Mouse (Mus musculus) left cerebral cortex, postnatal 14 days (tissue): Measurements from ENCODE around the gene Krtap5-3. TPM values are rescaled to one million over a fixed set of nuclear protein-coding genes. Genes with fewer than 3 reads are reported as not detected.

Source experiments
- DNase-seq, 2 experiments: peaks; one replicate each; pipeline ENCODE4 v3.0.0; 2021 to 2022; ENCODE audit warnings: low spot score in 2 of 2, mixed read lengths in 1 of 2
- intact Hi-C: fragments of 180-260 bp; cut with DNase I; formaldehyde crosslinking; loops from one replicate; pipeline ENCODE4 v1.15.1; 2025
- total RNA-seq, 2 experiments: library from RNA; stranded (reverse); gene quantifications; 2 replicates each; pipeline ENCODE4 v1.2.3; 2021

Gene Krtap5-3
- total RNA-seq, 2 experiments from 2014 or later = not detected

- intact Hi-C loops = loop anchor here (10.0 kb wide), 1 partner anchor 105 kb away; the partner anchor contains the start of gene Gm45337
- peak; percentile 9 to 55 for DNase-seq
Observed at GRCm38 (mm10) chr7:142249824-142250223, 48.7 kb downstream of the Krtap5-3 start.

Other genes with a start within 250 kb of the Krtap5-3 start
- gene Mob2, start 140.3 kb upstream of the Krtap5-3 start, total RNA-seq = 10 to 100 TPM; 26.4 to 31.7 TPM
- 100 to 1,000 TPM; 154 to 171 TPM for gene Dusp8, start 105.5 kb upstream of the Krtap5-3 start, total RNA-seq
- gene Gm45618, start 80.6 kb upstream of the Krtap5-3 start, total RNA-seq = not detected
- not detected for gene Gm39115, start 65.3 kb upstream of the Krtap5-3 start, total RNA-seq
- gene Gm45337, start 56.8 kb upstream of the Krtap5-3 start, total RNA-seq = not detected
- gene Gm29735, start 44.3 kb upstream of the Krtap5-3 start, total RNA-seq = not detected
- not detected for gene Gm4553, start 35.6 kb upstream of the Krtap5-3 start, total RNA-seq
- gene Krtap5-2, start 25.4 kb upstream of the Krtap5-3 start, total RNA-seq = not detected
- gene Gm10153, start 11.0 kb upstream of the Krtap5-3 start, total RNA-seq = not detected
- gene Gm7579, start 10.5 kb downstream of the Krtap5-3 start, total RNA-seq = not detected
- gene Krtap5-5, start 28.6 kb downstream of the Krtap5-3 start, total RNA-seq = not detected
- not detected for gene Gm40460, start 39.7 kb downstream of the Krtap5-3 start, total RNA-seq
- gene Gm2431, start 57.0 kb downstream of the Krtap5-3 start, total RNA-seq = not detected
- gene Gm4559, start 73.0 kb downstream of the Krtap5-3 start, total RNA-seq = not detected
- not detected for gene Krtap5-1, start 95.8 kb downstream of the Krtap5-3 start, total RNA-seq
- not detected for gene Krtap5-4, start 102.2 kb downstream of the Krtap5-3 start, total RNA-seq
- gene Ifitm10, start 172.4 kb downstream of the Krtap5-3 start, total RNA-seq = 10 to 100 TPM; 22.3 to 24.9 TPM
- gene Gm49369, start 181.3 kb downstream of the Krtap5-3 start, total RNA-seq = 1 to 10 TPM; 2.1 to 7.1 TPM
- 100 to 1,000 TPM; 295 to 303 TPM for gene Ctsd, start 186.7 kb downstream of the Krtap5-3 start, total RNA-seq
- gene Syt8, start 233.5 kb downstream of the Krtap5-3 start, total RNA-seq = under 1 TPM in 1 of 2 experiments, not detected in 1; 0.44 TPM
- gene Tnni2, start 240.4 kb downstream of the Krtap5-3 start, total RNA-seq = under 1 TPM in 1 of 2 experiments, not detected in 1; 0.74 TPM